Mouse (Mus musculus) heart, embryonic 15.5 days (tissue): ENCODE measurements around the gene Cadm3. TPM values are rescaled to one million over a fixed set of nuclear protein-coding genes. Genes with fewer than 3 reads are reported as not detected.
A peak's percentile ranks its signal among the peaks of the same experiment; 100 is the strongest.

Experiments used
- ATAC-seq: fragments of 200-750 bp; cut with Nextera tagmentation; replicated peaks from 2 replicates; pipeline ENCODE4 v1.8.0; 2017; ENCODE audit warnings: low read depth, moderate TSS enrichment; ENCODE audit not compliant: insufficient number of reproducible peaks, insufficient read depth, low FRiP score
- H3K27ac ChIP-seq: fragments of 300-500 bp; sonication (generic); 2 replicates; pipeline ENCODE4 v1.5.1; 2015; ENCODE audit warnings: mild to moderate bottlenecking, inconsistent platforms
- H3K27me3 ChIP-seq: fragments of 300-500 bp; sonication (generic); 2 replicates; pipeline ENCODE4 v1.6.1; 2015; ENCODE audit warnings: inconsistent platforms
- H3K36me3 ChIP-seq: fragments of 300-500 bp; sonication (generic); 2 replicates; pipeline ENCODE4 v1.6.1; 2015; ENCODE audit warnings: mild to moderate bottlenecking, inconsistent platforms
- H3K4me1 ChIP-seq: fragments of 300-500 bp; sonication (generic); replicated peaks from 2 replicates; pipeline ENCODE4 v1.6.1; 2015; ENCODE audit warnings: inconsistent platforms
- H3K4me2 ChIP-seq: fragments of 300-500 bp; sonication (generic); 2 replicates; pipeline ENCODE4 v1.6.1; 2015; ENCODE audit warnings: inconsistent platforms, mild to moderate bottlenecking, moderate library complexity
- H3K4me3 ChIP-seq: fragments of 300-500 bp; sonication (generic); 2 replicates; pipeline ENCODE4 v1.5.1; 2015; ENCODE audit warnings: mild to moderate bottlenecking, inconsistent platforms
- H3K9ac ChIP-seq: fragments of 300-500 bp; sonication (generic); 2 replicates; pipeline ENCODE4 v1.6.1; 2015; ENCODE audit warnings: mild to moderate bottlenecking, inconsistent platforms
- H3K9me3 ChIP-seq: fragments of 300-500 bp; sonication (generic); replicated peaks from 2 replicates; pipeline ENCODE4 v1.6.1; 2016; ENCODE audit warnings: inconsistent platforms
- WGBS: fragments of 180-500 bp; shearing (Covaris S2); methylation state at CpG from one replicate; pipeline ENCODE4 v1.1.7; 2015; ENCODE audit warnings: mixed read lengths; 5-methylcytosine and 5-hydroxymethylcytosine counted together
- polyA plus RNA-seq: library from polyadenylated mRNA; unstranded; fragments of >200 nt; fragmentation: Nextera tagmentation; extraction: Ambion mirVana; gene quantifications from 2 replicates; pipeline ENCODE4 v1.2.1, GENCODE M21; 2015

Gene Cadm3
- polyA plus RNA-seq, 1 experiment from 2014 or later: 0.25 TPM

DNA sequence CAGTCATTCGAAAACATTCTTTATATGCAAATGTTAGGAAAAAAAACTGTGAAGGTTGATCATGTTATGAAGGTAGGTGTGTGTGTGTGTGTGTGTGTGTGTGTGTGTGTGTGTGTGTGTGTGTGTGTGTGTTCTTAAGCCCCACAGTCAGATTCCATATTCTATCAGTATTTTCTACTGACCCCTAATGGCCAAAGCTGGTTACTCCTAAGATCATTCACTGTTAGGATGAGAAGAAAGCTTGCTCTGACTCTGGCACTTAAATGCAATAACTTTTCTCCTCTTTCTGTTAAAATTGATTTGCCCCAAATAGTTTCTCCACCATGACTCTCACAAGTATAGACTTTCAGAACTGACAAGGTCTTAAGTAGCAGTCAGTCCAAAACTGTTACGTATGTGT lies 10.8 kb downstream of the Cadm3 start:
- Histone ChIP-seq H3K9ac (no peak overlapping the region), H3K4me2 (no peak overlapping the region), H3K27ac (no peak overlapping the region), H3K27me3 (no peaks in the 10 kb centered on the region), H3K9me3 (no peaks in the 10 kb centered on the region), H3K4me3 (no peak overlapping the region), H3K4me1 (no peaks in the 10 kb centered on the region), H3K36me3 (no peaks in the 10 kb centered on the region)
- no peak for ATAC-seq
- 89% methylated on average over 2 of the region's 2 CpGs for WGBS

DNA sequence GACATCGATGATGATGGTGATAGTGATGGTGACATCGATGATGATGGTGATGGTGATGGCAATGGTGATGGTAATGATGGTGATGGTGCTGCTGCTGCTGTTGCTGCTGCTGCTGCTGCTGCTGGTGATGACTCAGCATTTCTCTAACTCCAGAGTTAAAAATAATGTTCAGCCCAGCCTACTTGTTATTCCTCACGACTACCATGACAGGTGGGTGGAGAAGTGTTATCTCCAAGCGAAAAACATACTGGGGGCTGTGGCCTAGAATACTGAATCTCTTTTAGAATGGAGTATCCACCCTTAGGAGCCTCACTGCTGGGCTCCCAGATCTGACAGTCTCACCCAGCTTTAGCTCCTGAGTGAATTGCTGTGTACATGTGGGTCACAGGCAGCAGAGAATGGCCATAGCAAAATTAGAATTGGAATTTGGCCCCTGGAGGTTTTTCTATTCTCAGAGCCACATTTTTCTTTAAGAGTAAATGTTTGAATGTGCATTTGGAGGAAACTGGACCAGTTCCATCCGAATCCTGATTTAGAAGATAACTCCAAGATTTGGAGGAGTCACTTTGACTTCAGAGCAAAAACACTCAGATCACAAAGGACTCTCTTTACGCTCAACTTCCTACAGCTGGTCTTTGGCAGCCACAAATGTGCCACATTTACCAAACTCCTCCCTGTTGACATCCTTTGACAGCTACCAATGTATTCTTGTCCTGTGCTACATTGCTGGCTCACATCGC lies 12.2 kb downstream of the Cadm3 start:
- no peak overlapping the region for H3K4me2 ChIP-seq
- H3K27ac ChIP-seq: no peak overlapping the region
- 62% methylated on average over 7 of the region's 7 CpGs for WGBS
- H3K9ac ChIP-seq: no peak overlapping the region
- H3K4me1 ChIP-seq: peaks cover 3% of the 10 kb centered on the region; the same call in 1 of the 2 replicates
- no peaks in the 10 kb centered on the region for H3K36me3 ChIP-seq
- ATAC-seq: no peak
- no peaks in the 10 kb centered on the region for H3K9me3 ChIP-seq
- H3K27me3 ChIP-seq: no peaks in the 10 kb centered on the region
- no peak overlapping the region for H3K4me3 ChIP-seq

DNA sequence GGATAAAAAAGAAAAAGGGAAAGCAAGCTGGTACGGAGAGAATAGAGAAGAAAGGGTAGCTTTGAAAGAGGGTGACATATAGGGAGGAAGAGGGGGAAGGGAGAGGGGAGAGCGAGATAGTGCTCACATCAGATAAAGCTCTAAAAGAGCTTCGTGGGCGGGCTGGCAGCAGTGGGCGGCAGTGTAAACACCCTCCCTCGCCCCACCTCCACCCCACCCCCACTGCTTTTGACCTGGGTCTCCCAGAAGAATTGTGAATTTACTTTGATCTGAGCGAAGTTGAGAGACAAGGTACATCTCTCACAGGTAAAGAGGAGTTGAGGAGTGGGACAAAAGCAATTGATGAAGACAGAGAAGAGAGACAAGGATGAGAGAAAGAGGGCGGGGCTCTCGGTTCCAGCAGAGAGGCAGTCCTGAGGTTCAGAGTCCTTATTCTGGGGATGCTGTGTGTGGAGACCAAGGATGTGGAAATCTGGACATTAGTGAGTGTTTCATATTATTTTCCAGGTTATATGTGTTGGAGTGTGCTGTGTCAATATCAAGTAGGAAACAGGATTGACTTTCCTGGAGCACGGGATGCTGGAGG lies 17.0 kb downstream of the Cadm3 start, which contains the start of gene Aim2:
Aim2 (plus strand) TSS at position 508 of the 586 bp plus-strand sequence.
- H3K36me3 ChIP-seq: no peaks in the 10 kb centered on the region
- H3K27ac ChIP-seq: no peak within 1 kb of the TSS
- no peak within 1 kb of the TSS for H3K9ac ChIP-seq
- peak within 1 kb of the TSS; percentile 36 for H3K4me3 ChIP-seq
- WGBS: 12% methylated on average over 10 of the region's 10 CpGs
- peaks cover 11% of the 10 kb centered on the region for H3K4me1 ChIP-seq
- no peaks in the 10 kb centered on the region for H3K9me3 ChIP-seq
- no peak for ATAC-seq
- H3K27me3 ChIP-seq: no peaks in the 10 kb centered on the region
- peak within 1 kb of the TSS; percentile 60 for H3K4me2 ChIP-seq

DNA sequence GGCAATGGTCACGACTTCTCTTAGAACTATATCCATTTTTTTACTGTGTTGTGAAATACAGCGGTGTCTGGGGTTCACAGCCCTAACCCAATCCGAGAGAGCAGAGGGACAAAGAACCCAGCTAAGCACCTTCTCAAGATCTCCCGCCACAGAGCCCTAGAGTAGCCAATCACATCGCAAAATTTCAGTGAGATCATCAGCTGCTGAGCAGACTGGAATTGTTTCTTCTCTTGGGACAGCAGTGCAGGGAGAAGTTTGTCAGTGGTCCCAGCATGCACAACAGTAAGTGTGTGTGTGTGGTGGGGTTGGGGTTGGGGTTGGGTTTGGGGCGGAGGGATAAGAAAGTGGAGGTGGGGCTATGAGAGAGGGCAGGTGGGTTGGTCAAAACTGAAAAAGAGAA lies 17.5 kb downstream of the Cadm3 start:
- H3K4me3 ChIP-seq: peak overlapping the region; percentile 36
- H3K9me3 ChIP-seq: no peaks in the 10 kb centered on the region
- H3K36me3 ChIP-seq: no peaks in the 10 kb centered on the region
- no peak overlapping the region for H3K27ac ChIP-seq
- peak overlapping the region; percentile 60 for H3K4me2 ChIP-seq
- peak; percentile 58; the same call in 1 of the 2 replicates for ATAC-seq
- H3K4me1 ChIP-seq: peaks cover 11% of the 10 kb centered on the region
- 1% methylated on average over 6 of the region's 6 CpGs for WGBS
- no peak overlapping the region for H3K9ac ChIP-seq
- H3K27me3 ChIP-seq: no peaks in the 10 kb centered on the region

DNA sequence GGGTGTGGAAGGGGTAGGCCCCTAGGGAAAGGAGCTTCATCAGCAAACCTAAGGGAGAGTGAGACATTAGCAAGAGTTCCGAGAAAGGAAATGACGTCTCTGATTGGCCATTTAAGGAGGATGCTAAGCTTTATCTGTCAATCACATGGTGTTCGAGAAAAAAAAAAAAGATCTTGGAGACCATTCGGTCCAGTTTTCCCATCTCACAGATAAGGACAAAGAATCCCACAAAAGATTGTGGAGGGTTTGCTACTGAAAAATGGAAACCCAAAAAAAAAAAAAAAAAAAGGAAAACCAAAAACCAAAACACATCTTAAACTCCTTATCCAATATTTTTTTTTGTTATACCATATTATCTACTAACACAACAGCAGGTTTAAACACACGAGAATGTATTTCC lies 18.3 kb downstream of the Cadm3 start:
- no peak overlapping the region for H3K27ac ChIP-seq

DNA sequence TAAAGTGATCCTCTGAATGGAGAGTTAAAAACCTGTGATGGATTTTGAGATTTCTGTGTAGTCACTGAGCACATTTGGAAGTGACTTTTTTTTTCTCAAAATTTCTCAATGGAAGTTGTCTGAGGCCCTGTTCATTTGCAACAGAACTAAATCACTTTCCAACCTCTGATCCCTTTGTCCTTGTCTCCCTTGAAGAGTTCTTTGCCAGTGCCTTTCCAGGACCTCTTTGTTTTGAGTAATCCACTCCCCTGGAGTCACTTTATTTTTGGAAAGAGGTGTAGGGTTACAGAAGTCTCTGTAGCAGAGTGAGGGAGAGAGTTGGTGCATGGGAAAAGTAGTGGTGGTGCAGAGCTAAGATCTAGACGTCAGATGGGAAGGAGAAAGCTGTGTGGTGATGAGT lies 19.0 kb downstream of the Cadm3 start:
- Histone ChIP-seq H3K27me3 (no peaks in the 10 kb centered on the region), H3K27ac (no peak overlapping the region), H3K4me2 (no peak overlapping the region), H3K4me3 (no peak overlapping the region), H3K9ac (no peak overlapping the region), H3K9me3 (no peaks in the 10 kb centered on the region), H3K36me3 (no peaks in the 10 kb centered on the region), H3K4me1 (peaks cover 11% of the 10 kb centered on the region)
- 16% methylated on average over 1 of the region's 1 CpGs for WGBS
- no peak for ATAC-seq

More for the DNA sequence above, 18.3 kb downstream of the Cadm3 start:
- 52% methylated on average over 5 of the region's 5 CpGs for WGBS
- H3K27me3 ChIP-seq: no peaks in the 10 kb centered on the region
- no peak overlapping the region for H3K9ac ChIP-seq
- peaks cover 11% of the 10 kb centered on the region for H3K4me1 ChIP-seq
- H3K4me3 ChIP-seq: no peak overlapping the region
- no peak overlapping the region for H3K4me2 ChIP-seq
- no peaks in the 10 kb centered on the region for H3K9me3 ChIP-seq
- ATAC-seq: no peak
- H3K36me3 ChIP-seq: no peaks in the 10 kb centered on the region

DNA sequence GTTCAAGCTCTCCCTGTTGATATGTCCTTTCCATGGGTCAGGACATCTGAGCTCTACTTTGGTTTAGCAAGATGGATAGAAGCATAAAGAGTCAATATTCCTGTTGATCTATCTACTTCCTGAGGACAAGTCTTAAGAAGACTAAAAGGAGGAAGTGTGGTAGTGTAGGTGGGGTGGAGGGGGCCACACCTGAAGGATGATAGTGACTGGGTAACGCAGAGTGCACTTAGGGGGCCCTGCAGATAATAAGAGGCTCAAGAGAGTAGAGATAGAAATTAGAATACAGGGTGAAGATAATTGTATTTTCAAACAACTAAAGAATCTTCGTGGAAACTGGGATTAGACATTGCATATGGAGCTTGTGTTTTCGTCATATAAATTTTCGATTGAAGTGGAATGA lies 22.4 kb downstream of the Cadm3 start:
- WGBS: 81% methylated on average over 4 of the region's 4 CpGs
- no peak overlapping the region for H3K27ac ChIP-seq

DNA sequence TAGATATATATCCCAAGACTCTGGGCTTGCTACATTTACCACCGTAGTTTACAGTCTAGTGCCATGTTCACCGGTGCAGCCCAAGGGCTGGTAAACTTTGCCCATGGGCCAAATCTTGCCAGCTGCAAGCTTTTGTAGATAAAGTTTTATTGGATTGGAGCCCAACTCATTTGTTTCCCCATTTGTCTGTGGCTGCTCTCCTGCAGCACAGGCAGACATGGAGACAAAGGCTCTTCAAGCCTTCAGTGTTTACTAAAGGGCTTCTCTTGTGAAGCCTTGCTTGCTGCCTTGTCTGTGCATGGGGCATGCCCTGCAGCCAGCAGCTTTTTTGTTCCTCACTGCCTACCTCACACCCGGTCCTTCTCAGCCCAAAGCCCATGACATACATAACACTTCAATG lies 23.6 kb downstream of the Cadm3 start:
- Histone ChIP-seq H3K9me3 (no peaks in the 10 kb centered on the region), H3K27ac (no peak overlapping the region), H3K27me3 (no peaks in the 10 kb centered on the region), H3K4me3 (no peak overlapping the region), H3K36me3 (no peaks in the 10 kb centered on the region), H3K9ac (no peak overlapping the region), H3K4me2 (no peak overlapping the region), H3K4me1 (peaks cover 4% of the 10 kb centered on the region)
- no peak for ATAC-seq
- 54% methylated on average over 3 of the region's 3 CpGs for WGBS

More for the DNA sequence above, 22.4 kb downstream of the Cadm3 start:
- Histone ChIP-seq H3K36me3 (no peaks in the 10 kb centered on the region), H3K9me3 (no peaks in the 10 kb centered on the region), H3K27me3 (no peaks in the 10 kb centered on the region), H3K4me2 (no peak overlapping the region), H3K9ac (no peak overlapping the region), H3K4me3 (no peak overlapping the region), H3K4me1 (peaks cover 8% of the 10 kb centered on the region)
- ATAC-seq: no peak

DNA sequence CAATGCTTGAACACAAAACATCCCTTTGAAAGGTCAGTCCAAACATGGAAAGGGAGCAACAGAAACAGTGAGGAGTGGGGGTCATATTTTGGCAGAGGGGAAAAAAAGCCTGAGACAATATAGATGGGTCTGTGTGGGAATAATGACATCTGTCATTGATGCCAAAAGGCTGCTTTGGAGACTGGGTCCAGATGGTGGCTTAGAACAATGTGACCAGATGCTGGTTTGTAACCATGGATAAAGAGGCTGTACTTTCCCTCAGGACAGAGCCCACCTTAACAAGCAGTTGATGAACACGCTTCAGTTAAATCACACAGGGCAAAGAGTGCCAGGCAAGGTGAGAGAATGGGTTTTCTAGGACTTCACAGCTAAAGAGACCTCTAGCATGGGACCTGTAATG lies 25.1 kb downstream of the Cadm3 start:
- no peaks in the 10 kb centered on the region for H3K27me3 ChIP-seq
- H3K9me3 ChIP-seq: no peaks in the 10 kb centered on the region
- H3K36me3 ChIP-seq: no peaks in the 10 kb centered on the region
- no peak for ATAC-seq
- H3K27ac ChIP-seq: no peak overlapping the region
- no peak overlapping the region for H3K4me3 ChIP-seq
- H3K9ac ChIP-seq: no peak overlapping the region
- H3K4me2 ChIP-seq: no peak overlapping the region
- H3K4me1 ChIP-seq: no peaks in the 10 kb centered on the region
- 81% methylated on average over 1 of the region's 1 CpGs for WGBS

DNA sequence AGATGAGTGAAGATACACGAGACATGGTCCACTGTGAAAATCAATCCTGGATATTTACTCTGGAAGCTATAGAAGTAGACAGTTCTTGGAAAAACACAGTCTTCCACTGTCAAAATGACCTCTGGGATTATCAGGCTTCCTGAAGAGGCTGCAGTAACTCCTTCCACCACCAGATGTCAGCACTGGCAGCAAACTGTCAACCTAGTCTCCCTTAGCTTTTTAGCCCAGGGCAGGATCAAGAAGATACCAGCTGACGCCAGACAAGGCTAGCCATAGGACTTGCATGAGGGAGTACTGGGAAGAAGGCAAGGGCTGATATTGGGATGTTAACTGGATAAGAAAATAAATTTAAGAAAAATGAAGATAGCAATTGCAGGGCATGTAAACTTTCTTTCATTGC lies 28.0 kb downstream of the Cadm3 start:
- Histone ChIP-seq H3K4me1 (no peaks in the 10 kb centered on the region), H3K4me2 (no peak overlapping the region), H3K36me3 (no peaks in the 10 kb centered on the region), H3K9ac (no peak overlapping the region), H3K9me3 (no peaks in the 10 kb centered on the region), H3K4me3 (no peak overlapping the region), H3K27me3 (no peaks in the 10 kb centered on the region), H3K27ac (no peak overlapping the region)
- 5% methylated on average over 2 of the region's 2 CpGs for WGBS
- ATAC-seq: no peak

DNA sequence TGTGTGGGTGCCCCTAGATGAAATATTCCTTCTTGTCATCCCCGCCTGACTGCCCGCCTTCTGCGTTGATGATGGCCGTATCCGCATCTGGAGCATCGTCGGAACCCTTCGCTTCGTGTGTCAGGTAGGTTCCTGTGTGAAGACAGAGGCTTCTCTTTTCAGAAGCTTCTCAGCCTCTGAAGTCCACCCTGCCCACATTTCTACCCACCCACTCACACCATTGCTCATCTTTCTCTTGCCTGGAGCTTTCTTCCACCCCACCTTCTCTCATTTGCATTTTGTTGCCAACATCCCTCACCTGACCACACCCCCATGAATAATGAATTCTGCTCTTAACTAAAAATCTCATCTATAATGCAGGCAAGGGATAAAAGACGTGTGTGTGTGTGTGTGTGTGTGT lies 30.5 kb downstream of the Cadm3 start:
- H3K36me3 ChIP-seq: no peaks in the 10 kb centered on the region
- H3K4me2 ChIP-seq: no peak overlapping the region
- no peaks in the 10 kb centered on the region for H3K4me1 ChIP-seq
- H3K27me3 ChIP-seq: no peaks in the 10 kb centered on the region
- H3K9ac ChIP-seq: no peak overlapping the region
- ATAC-seq: no peak
- no peak overlapping the region for H3K27ac ChIP-seq
- no peaks in the 10 kb centered on the region for H3K9me3 ChIP-seq
- 90% methylated on average over 10 of the region's 10 CpGs for WGBS
- H3K4me3 ChIP-seq: no peak overlapping the region

DNA sequence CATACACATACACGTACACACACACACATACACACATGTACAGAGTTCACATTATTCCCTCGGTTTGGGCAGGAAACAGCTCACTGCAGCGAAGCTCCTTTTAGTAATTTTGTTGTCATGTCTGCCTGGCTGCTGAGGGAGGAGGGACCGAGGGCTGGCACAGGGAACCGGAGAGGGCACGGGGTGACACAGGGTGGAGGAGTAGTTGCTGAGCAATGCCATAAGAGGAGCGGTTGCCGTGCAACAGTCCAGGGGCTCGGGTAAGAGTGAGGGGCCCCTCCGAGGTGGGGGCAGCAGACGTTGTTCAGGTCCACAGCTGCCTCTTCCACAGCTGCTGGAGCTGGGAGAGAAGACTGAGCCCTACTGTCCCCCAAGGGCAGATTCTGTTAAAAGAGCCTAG lies 31.6 kb downstream of the Cadm3 start:
- H3K27me3 ChIP-seq: no peaks in the 10 kb centered on the region
- WGBS: 52% methylated on average over 11 of the region's 11 CpGs
- H3K4me1 ChIP-seq: no peaks in the 10 kb centered on the region
- no peak overlapping the region for H3K9ac ChIP-seq
- H3K4me2 ChIP-seq: no peak overlapping the region
- H3K36me3 ChIP-seq: no peaks in the 10 kb centered on the region
- H3K27ac ChIP-seq: no peak overlapping the region
- H3K9me3 ChIP-seq: no peaks in the 10 kb centered on the region
- no peak for ATAC-seq
- H3K4me3 ChIP-seq: no peak overlapping the region
